Mouse (Mus musculus) embryonic fibroblast, embryonic 13.5 days (primary cell): ENCODE data around the gene Rbms3.

Experiments
- CTCF ChIP-seq: IDR thresholded peaks from 2 replicates; pipeline ENCODE4 v1.5.1; 2011; ENCODE audit warnings: mild to moderate bottlenecking, control low read depth, low read length, moderate library complexity, borderline replicate concordance; ENCODE audit not compliant: insufficient read depth
- POLR2A ChIP-seq: IDR thresholded peaks from 2 replicates; pipeline ENCODE4 v1.6.1; 2011; ENCODE audit warnings: low read depth, mild to moderate bottlenecking, control low read depth, low read length, moderate library complexity

GRCm38 (mm10) chr9:116808401-116808800 lies 821.3 kb downstream of the Rbms3 start:
- TF ChIP-seq CTCF = no peak
- no peak for TF ChIP-seq POLR2A
